Mouse (Mus musculus) layer of hippocampus, postnatal 25 days (tissue): ENCODE results near the gene Gm37596. TPM values are rescaled to one million over a fixed set of nuclear protein-coding genes. Genes with fewer than 3 reads are reported as not detected.
"Not testable (repeated sequence)": the region's sequence is repeated elsewhere in the genome, so short reads cannot be mapped to it uniquely, and the experiment has no call there.

Experiments used
- DNase-seq, 2 experiments: peaks; one replicate each; pipeline ENCODE4 v3.0.0; 2022; ENCODE audit warnings: mixed read lengths in 2 of 2, low spot score in 1 of 2; ENCODE audit errors: extremely low spot score in 1 of 2
- total RNA-seq, 2 experiments: library from RNA; stranded (reverse); gene quantifications; 2 replicates each; pipeline ENCODE4 v1.2.3; 2021

The Gm37596 gene
- total RNA-seq: not detected

GRCm38 (mm10) chr3:93692970-93693369, at the start of gene Gm37596:
Gene Gm37596 (minus strand): TSS chr3:93693070.
- DNase-seq: not testable (repeated sequence)

DNA sequence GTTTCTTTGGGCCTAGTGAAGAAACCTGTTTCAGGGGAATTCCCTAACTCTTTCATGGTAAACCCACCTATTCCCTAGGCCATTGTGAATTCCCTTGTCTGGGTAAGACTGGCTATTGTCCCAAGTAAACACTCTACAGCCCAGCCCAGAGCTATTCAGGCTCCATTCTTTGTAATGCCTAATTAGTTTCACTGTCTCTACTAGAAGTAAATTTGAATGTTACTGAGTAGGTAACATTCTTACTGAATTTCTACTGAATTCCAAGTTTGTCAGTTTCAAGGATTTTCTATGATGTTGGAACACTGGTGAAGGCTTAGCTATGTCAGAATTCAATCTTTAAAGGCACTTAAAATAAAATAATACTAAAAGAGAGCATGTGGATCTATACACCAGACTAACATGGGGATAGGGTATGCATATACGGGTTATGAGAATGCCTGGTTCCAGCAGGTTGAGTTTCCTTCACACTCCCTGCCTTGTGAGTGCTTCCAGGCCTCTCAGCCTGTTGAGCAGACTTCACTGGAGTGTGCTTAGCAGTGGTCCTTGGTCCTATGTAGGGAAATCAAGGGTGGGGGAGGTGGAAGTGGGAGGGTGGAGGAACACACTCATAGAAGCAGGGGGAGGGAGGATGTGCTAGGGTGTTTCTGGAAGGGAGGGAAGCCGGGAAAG, 16.2 kb upstream of the Gm37596 start:
- not testable (repeated sequence) for DNase-seq

GRCm38 (mm10) chr3:93676210-93676609, 16.7 kb downstream of the Gm37596 start, which contains the start of gene Tdpoz1:
Gene Tdpoz1 (minus strand): TSS chr3:93676310.
- not testable (repeated sequence) for DNase-seq

- not testable (repeated sequence) for DNase-seq
Measured at GRCm38 (mm10) chr3:93670805-93671503, 21.9 kb downstream of the Gm37596 start.

- no peak for DNase-seq
Measured at GRCm38 (mm10) chr3:93654260-93654659, 38.6 kb downstream of the Gm37596 start.

DNA sequence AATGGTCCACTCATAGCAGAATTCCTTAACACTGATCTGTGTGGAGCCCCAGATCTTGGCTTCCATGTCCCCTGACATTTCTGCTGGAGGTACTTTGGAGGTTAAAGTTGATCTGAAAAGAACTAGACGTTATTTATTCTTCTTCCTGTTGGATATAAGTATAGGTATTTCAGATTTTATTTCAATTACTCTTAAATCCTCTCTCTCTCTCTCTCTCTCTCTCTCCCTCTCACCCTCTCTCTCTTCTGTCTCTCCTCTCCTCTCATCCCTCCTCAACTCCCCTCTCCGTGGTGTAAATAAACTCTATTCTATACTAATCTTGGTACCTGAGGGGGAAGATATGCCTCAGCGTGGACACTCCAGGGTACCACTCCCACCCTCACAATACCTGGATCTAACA, 40.3 kb downstream of the Gm37596 start, which contains the start of gene Tdpoz2:
Tdpoz2 (minus strand) TSS at position 101 of the 400 bp plus-strand sequence.
- no peak for DNase-seq

Other genes with a start within 250 kb of the Gm37596 start
- gene Tchhl1, start 224.3 kb downstream of the Gm37596 start, total RNA-seq: not detected
- 1 to 10 TPM; 6.1 to 8.5 TPM for gene S100a11, start 172.6 kb downstream of the Gm37596 start, total RNA-seq
- 10 to 100 TPM; 15.0 to 23.5 TPM for gene S100a10, start 138.0 kb downstream of the Gm37596 start, total RNA-seq
- gene Tdpoz2, start 40.4 kb downstream of the Gm37596 start, total RNA-seq: not detected
- not detected for gene Tdpoz1, start 16.8 kb downstream of the Gm37596 start, total RNA-seq
- gene Gm5773, start 79.9 kb upstream of the Gm37596 start, total RNA-seq: not detected
- not detected for gene Tdpoz4, start 103.3 kb upstream of the Gm37596 start, total RNA-seq
- not detected for gene Tdpoz3, start 132.9 kb upstream of the Gm37596 start, total RNA-seq